Mouse (Mus musculus): ENCODE data around the gene Syde2. TPM values are rescaled to one million over a fixed set of nuclear protein-coding genes. Genes with fewer than 3 reads are reported as not detected.

The Syde2 gene
- polyA plus RNA-seq, 1 experiment, result 6.1 TPM

DNA sequence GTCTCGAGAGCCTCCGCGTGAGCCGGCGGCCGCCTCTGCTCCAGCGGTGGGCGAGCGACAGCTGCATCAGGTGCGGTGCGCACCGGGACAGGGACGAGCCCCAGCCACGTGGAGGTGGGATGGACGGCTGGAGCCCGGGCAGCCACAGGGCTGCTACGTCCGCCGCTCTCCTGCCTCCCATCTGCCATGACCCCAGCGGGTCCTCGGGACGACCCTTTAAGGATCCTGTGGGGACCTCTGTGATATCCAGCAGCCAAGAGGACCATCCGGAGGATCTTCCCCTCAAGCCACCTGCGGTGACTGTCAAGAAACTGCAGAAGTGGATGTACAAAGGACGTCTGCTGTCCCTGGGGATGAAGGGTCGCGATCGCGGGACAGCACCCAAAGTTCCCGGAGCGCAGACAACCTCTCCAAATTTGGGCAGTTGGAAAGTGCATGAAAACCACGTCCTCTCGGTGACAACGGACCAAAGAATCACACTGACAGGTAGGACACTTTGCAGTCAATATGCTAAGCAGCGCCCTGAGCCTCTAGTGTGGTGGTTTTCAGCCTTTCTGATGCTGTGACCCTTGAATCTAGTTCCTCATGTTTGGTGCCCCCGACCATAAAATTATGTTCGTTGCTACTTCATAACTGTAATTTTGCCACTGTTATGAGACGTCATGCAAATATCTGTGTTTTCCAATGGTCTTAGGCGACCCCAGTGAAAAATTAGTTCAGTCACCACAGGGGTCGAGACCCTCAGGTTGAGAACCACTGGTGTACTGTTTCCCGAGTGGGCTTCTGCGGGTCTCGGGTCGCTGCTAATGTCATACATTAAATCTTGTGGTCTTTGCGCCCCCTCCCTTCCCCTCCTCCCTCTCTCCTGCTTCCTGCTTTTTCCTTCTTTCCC lies 1.3 kb downstream of the Syde2 start:
- H3K36me3 ChIP-seq (ENCODE audit: control insufficient read depth, insufficient read depth, low read length), result no peaks in the 10 kb centered on the region
- H3K4me3 ChIP-seq (ENCODE audit: insufficient read depth, low read depth, low read length), result peak overlapping the region; percentile 84
- no peaks in the 10 kb centered on the region for H3K27me3 ChIP-seq (replicated peaks; ENCODE audit: control insufficient read depth, insufficient read depth, low read length)
- peak overlapping the region; percentile 86 for H3K27ac ChIP-seq (ENCODE audit: insufficient read depth, low read depth, low read length)
- 1% methylated on average over 43 of the region's 45 CpGs for WGBS
- TF ChIP-seq POLR2A (IDR thresholded peaks at IDR 0.05; ENCODE audit: low read depth, low read length) (no peak), CTCF (conservative IDR thresholded peaks at IDR 0.05; ENCODE audit: insufficient read depth, insufficient read length, low read depth, low read length) (no peak)
- DNase-seq, result peak; percentile 34
- peaks cover 10% of the 10 kb centered on the region; the same call in 1 of the 2 replicates for H3K4me1 ChIP-seq (ENCODE audit: control insufficient read depth, insufficient read depth, low read length)

DNA sequence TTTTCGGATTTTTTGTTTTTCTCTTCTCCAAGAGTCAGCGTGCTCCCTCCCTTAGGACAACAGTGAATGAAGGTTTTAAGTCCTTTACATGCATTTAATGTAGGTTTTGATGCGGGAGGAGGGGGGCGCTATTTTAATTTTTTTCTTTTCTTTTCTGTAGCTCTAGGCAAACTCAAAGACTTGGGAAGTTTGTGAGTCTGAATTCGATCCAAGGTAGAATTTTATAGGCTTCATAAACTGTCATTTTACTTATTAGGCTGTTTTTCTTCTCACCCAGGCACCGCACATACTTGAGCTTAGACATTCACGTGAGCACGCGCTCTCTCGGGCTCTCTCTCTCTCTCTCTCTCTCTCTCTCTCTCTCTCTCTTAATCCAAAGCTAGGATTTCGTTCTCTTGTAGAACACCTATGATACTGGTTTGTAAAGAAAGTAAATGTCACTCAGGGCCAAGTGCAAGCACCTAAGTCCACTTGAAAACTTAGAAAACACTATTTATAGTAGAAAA lies 2.0 kb downstream of the Syde2 start:
- Histone ChIP-seq H3K4me1 (ENCODE audit: control insufficient read depth, insufficient read depth, low read length) (peaks cover 10% of the 10 kb centered on the region; the same call in 1 of the 2 replicates), H3K27me3 (replicated peaks; ENCODE audit: control insufficient read depth, insufficient read depth, low read length) (no peaks in the 10 kb centered on the region), H3K27ac (ENCODE audit: insufficient read depth, low read depth, low read length) (peak overlapping the region; percentile 86), H3K36me3 (ENCODE audit: control insufficient read depth, insufficient read depth, low read length) (no peaks in the 10 kb centered on the region), H3K4me3 (ENCODE audit: insufficient read depth, low read depth, low read length) (peak overlapping the region; percentile 84)
- peak; percentile 49 for DNase-seq
- 18% methylated on average over 11 of the region's 11 CpGs for WGBS
- no peak for TF ChIP-seq POLR2A (IDR thresholded peaks at IDR 0.05; ENCODE audit: low read depth, low read length)
- TF ChIP-seq CTCF (conservative IDR thresholded peaks at IDR 0.05; ENCODE audit: insufficient read depth, insufficient read length, low read depth, low read length), result no peak

DNA sequence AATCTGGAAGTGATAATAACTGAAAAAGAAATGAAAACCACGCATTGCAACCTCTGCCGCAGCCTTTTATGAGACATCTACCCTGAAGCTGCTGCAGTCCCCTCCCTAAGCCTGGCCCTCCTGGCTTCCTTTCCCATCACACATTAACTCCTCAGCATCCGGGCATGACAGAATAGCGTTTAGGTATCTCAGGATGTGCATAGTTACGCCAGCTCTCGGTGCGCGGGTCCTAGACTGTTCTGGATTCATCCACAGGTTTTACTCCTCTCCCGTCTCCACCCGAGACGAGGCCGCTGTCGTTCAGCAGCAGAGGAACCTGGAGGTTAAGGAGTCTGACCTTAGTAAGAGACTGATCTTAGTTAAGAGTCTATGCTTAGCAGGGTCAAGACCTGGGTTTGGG lies 3.5 kb downstream of the Syde2 start:
- peak overlapping the region; percentile 32 for H3K27ac ChIP-seq (ENCODE audit: insufficient read depth, low read depth, low read length)
- H3K36me3 ChIP-seq (ENCODE audit: control insufficient read depth, insufficient read depth, low read length), result no peaks in the 10 kb centered on the region
- peak; percentile 79 for DNase-seq
- peaks cover 18% of the 10 kb centered on the region; the same call in 1 of the 2 replicates for H3K4me1 ChIP-seq (ENCODE audit: control insufficient read depth, insufficient read depth, low read length)
- 47% methylated on average over 13 of the region's 13 CpGs for WGBS
- TF ChIP-seq CTCF (conservative IDR thresholded peaks at IDR 0.05; ENCODE audit: insufficient read depth, insufficient read length, low read depth, low read length) (no peak), POLR2A (IDR thresholded peaks at IDR 0.05; ENCODE audit: low read depth, low read length) (no peak)
- no peaks in the 10 kb centered on the region for H3K27me3 ChIP-seq (replicated peaks; ENCODE audit: control insufficient read depth, insufficient read depth, low read length)
- peak overlapping the region; percentile 41 for H3K4me3 ChIP-seq (ENCODE audit: insufficient read depth, low read depth, low read length)

DNA sequence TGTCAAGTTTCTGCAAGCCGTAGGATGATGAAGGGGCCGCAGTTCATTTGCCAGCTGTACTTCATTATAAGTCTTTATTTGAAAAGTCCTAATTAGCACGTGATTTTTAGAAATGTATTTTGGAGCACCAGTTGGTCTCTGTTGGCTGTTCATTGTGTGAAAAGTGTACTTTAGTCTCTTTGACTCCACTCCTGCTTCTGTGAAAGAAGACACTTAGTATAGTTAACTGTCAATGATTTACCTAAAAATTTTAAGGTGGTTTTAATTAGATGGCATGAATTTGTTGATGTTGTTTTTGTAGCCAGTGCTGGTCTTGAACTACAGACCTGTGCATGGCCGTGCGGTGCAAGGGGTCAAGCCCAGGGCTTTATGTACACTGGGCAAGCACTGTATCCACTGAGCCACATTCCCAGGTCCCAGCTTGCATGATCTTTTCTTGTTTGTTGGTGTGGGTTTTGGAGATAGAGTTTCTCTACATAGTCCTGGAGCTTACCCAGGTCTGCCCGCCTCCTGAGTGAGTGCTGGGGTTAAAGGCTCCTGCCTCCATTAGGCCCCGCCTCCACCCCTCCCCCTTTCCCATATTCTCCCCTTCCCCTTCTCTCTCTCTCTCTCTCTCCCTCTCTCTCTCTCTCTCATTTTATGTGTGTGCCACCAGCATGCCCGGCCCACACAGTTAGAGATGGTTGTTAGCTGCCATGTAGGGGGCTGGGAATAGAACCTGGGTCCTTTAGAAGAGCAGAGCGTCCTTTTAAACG lies 4.5 kb downstream of the Syde2 start:
- 47% methylated on average over 10 of the region's 10 CpGs for WGBS
- H3K4me1 ChIP-seq (ENCODE audit: control insufficient read depth, insufficient read depth, low read length), result peaks cover 18% of the 10 kb centered on the region; the same call in 1 of the 2 replicates
- H3K27me3 ChIP-seq (replicated peaks; ENCODE audit: control insufficient read depth, insufficient read depth, low read length), result no peaks in the 10 kb centered on the region
- no peaks in the 10 kb centered on the region for H3K36me3 ChIP-seq (ENCODE audit: control insufficient read depth, insufficient read depth, low read length)
- H3K27ac ChIP-seq (ENCODE audit: insufficient read depth, low read depth, low read length), result peak overlapping the region; percentile 81
- peak overlapping the region; percentile 9 for H3K4me3 ChIP-seq (ENCODE audit: insufficient read depth, low read depth, low read length)
- TF ChIP-seq CTCF (conservative IDR thresholded peaks at IDR 0.05; ENCODE audit: insufficient read depth, insufficient read length, low read depth, low read length), result no peak
- DNase-seq, result peak; percentile 70

DNA sequence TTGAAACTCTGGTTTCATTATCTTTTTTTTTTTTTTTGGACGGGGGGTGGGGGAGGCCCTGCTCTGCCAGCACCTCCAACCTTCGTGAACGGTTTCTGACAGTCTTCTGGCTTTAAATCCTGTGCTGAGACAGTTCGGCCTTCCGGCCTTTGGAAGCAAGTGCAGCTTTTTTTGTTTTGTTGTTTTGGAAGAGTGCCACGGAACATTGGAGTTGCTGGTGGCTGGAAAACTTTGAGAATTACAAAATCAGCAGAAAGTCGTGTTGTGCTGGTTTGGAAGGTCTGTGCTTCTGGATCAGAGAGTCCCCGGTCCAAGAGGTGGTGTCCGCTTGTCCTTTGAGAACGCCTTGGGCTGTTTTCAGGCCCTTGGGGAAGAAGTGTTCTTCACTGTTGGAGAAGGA lies 5.1 kb downstream of the Syde2 start:
- DNase-seq, result peak; percentile 97
- H3K27ac ChIP-seq (ENCODE audit: insufficient read depth, low read depth, low read length), result peak overlapping the region; percentile 81
- peaks cover 18% of the 10 kb centered on the region; the same call in 1 of the 2 replicates for H3K4me1 ChIP-seq (ENCODE audit: control insufficient read depth, insufficient read depth, low read length)
- H3K36me3 ChIP-seq (ENCODE audit: control insufficient read depth, insufficient read depth, low read length), result no peaks in the 10 kb centered on the region
- H3K27me3 ChIP-seq (replicated peaks; ENCODE audit: control insufficient read depth, insufficient read depth, low read length), result no peaks in the 10 kb centered on the region
- no peak overlapping the region for H3K4me3 ChIP-seq (ENCODE audit: insufficient read depth, low read depth, low read length)
- WGBS, result 15% methylated on average over 10 of the region's 10 CpGs
- no peak for TF ChIP-seq POLR2A (IDR thresholded peaks at IDR 0.05; ENCODE audit: low read depth, low read length)
- TF ChIP-seq CTCF (conservative IDR thresholded peaks at IDR 0.05; ENCODE audit: insufficient read depth, insufficient read length, low read depth, low read length), result 0 out of 2 replicates have a peak, but pooled peaks have one; percentile 5

DNA sequence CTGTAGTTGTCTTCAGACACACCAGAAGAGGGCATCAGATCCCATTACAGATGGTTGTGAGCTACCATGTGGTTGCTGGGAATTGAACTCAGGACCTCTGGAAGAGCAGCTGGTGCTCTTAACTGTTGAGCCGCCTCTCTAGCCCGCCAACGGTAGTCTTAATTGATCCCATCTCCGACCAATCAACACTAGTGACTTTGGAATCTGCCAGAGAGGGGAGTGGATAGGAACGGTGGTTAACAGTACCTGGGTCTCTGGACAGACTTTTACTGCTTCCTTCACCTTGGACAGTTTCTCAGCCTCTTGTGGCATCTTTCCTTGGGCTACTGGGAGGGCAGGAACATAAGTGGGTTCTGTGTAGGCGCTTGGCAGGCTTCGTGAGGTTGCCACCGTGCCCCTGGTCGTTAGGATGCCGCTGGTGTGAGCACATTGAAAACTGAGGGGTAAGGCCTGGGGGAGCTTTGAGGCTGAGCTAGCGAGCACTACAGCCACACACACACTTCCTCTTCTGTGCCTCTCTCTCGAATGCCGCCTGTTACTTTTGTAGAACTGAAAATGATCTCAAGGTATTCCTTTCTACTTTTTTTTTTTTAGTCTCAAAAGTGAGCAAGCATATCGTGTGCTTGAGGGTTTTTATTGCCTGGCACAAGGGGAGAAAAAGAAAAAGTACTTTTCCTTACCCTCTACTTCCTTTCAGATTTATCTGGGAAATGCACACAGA lies 6.0 kb downstream of the Syde2 start:
- H3K36me3 ChIP-seq (ENCODE audit: control insufficient read depth, insufficient read depth, low read length), result no peaks in the 10 kb centered on the region
- TF ChIP-seq CTCF (conservative IDR thresholded peaks at IDR 0.05; ENCODE audit: insufficient read depth, insufficient read length, low read depth, low read length) (no peak), POLR2A (IDR thresholded peaks at IDR 0.05; ENCODE audit: low read depth, low read length) (no peak)
- WGBS, result 66% methylated on average over 14 of the region's 14 CpGs

More for the DNA sequence above, 6.0 kb downstream of the Syde2 start:
- Histone ChIP-seq H3K4me1 (ENCODE audit: control insufficient read depth, insufficient read depth, low read length) (peaks cover 18% of the 10 kb centered on the region; the same call in 1 of the 2 replicates), H3K27me3 (replicated peaks; ENCODE audit: control insufficient read depth, insufficient read depth, low read length) (no peaks in the 10 kb centered on the region), H3K27ac (ENCODE audit: insufficient read depth, low read depth, low read length) (peak overlapping the region; percentile 81), H3K4me3 (ENCODE audit: insufficient read depth, low read depth, low read length) (no peak overlapping the region)
- no peak for DNase-seq

Data from kidney, adult 2 months (tissue).